ENCODE assay signal across 15 mouse cellular contexts in genomic region chr12:84941717-84942116, GRCm38 (mm10). TPM values are rescaled to one million over a fixed set of nuclear protein-coding genes. Genes with fewer than 3 reads are reported as not detected.
DNase-seq lines count a peak whose midpoint lies in the region.
"Had no signal": no experiment of that assay in that cellular context is flagged by ENCODE, and none has a peak within 500 bp of the region (broad histone marks: within the 10 kb centered on the region; RNA-seq: fewer than 3 reads in every experiment).

No protein-coding gene starts in this region.

- DNase-seq in heart, adult 11 months, result peak; percentile 80
- no peak for DNase-seq in heart, adult 8-10 months (ENCODE audit: low spot score)
- peak; percentile 62 for DNase-seq in MEL-GATA-1-ER (ENCODE audit: extremely low read depth, low read depth)
- DNase-seq in naive thymus-derived CD4-positive, alpha-beta T cell, adult 2 months (ENCODE audit: low read depth), result peak; percentile 25
- no peak for DNase-seq in lung, postnatal 10 days
- DNase-seq in MN1 (ENCODE audit: low spot score), result no peak
- DNase-seq in embryo, embryonic 10 days (ENCODE audit: low spot score), result no peak
- DNase-seq: adrenal gland, postnatal 25 days; cerebellum, adult 18-20 months; cerebellum, postnatal 10 days; gastrocnemius, postnatal 10 days; heart, postnatal 4 days; kidney, adult 9 months; kidney, postnatal 10 days; lung, adult 2 months had no signal

RNA-seq across cellular contexts. Expression of gene Fcf1, which starts 29.0 kb away (rescaled TPM):
- total RNA-seq in heart, adult 8-10 months (2022), result 10 to 100 TPM; 36.3 to 41.1 (median 40.7) TPM

RNA-seq across cellular contexts. Expression of gene Arel1, which starts 29.0 kb away (rescaled TPM):
- total RNA-seq in heart, adult 8-10 months (2022), result 10 to 100 TPM; 48.3 to 63.3 (median 50.8) TPM

RNA-seq across cellular contexts. Expression of gene Ylpm1, which starts 54.4 kb away (rescaled TPM):
- total RNA-seq in heart, adult 8-10 months (2022), result 10 to 100 TPM; 26.6 to 30.4 (median 29.7) TPM

Comparison
In these comparisons a context has a peak if more than half of its experiments do, and no peak if none do; other contexts are left out.
1. DNase-seq: peak in heart, adult 11 months (single experiment), MEL-GATA-1-ER (single experiment) and naive thymus-derived CD4-positive, alpha-beta T cell, adult 2 months (single experiment); none in heart, adult 8-10 months (single experiment), lung, postnatal 10 days (single experiment), MN1 (single experiment) and embryo, embryonic 10 days (single experiment).